Mouse (Mus musculus): ENCODE data around the gene Slc35a2.

DNA sequence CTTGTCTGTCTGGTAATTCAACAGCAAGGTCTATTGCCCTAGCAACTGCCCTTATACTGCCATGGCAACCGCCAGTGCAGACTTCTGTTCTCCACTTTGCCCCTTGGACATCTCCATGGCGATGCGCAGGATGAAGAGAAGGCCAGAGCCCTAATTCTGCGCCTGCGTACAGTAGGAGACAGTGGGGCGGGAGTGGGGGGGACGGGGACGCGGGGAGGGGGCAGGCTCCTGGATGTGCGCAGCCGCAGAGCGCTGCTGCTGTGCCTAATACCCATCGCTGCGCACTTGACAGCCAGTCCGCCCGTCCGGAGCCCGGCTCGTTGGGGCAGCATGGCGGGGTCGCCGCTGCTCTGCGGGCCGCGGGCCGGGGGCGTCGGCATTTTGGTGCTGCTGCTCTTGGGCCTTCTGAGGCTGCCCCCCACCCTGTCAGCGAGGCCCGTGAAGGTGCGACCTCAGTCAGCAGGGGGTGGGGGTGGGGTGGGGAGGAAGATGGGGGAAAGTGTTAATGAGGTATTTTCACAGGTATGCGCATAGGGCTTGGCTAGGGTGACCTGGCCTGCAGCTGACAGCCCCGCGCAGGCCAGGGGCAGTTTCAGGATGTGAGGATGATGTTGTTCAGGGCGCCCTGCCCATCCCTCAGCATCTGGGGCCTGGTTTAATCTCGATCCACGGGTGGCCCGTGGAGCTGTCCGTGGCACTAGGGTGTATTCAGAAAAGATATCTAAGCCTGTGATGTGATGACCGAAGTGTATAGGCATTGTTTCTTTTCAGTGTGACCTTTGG is 36.0 kb downstream of the Slc35a2 start, which contains the start of gene Pcsk1n:
- TF ChIP-seq CTCF (IDR thresholded peaks at IDR 0.05; ENCODE audit: low read depth) (no peak), EP300 (IDR thresholded peaks at IDR 0.05; ENCODE audit: low read depth) (no peak)

All from liver, embryonic 14.5 days (tissue).